Mouse (Mus musculus): Measurements from ENCODE around the gene Madd. TPM values are rescaled to one million over a fixed set of nuclear protein-coding genes. Genes with fewer than 3 reads are reported as not detected.
A peak's percentile ranks its signal among the peaks of the same experiment; 100 is the strongest.

Madd gene
- polyA plus RNA-seq, 1 experiment from 2014 or later, result 64.5 TPM

GRCm38 (mm10) chr2:91202222-91202971, 18.8 kb upstream of the Madd start, which contains the start of the genes Nr1h3 and Acp2:
Nr1h3 (minus strand) TSS chr2:91202834.
Acp2 (plus strand) TSS chr2:91202885.
- WGBS, result 5% methylated on average over 28 of the region's 28 CpGs
- Histone ChIP-seq H3K4me2 (ENCODE audit: low read depth, low read length) (peak within 1 kb of the TSS; percentile 83), H3K27ac (ENCODE audit: low read depth, low read length) (peak within 1 kb of the TSS; percentile 83), H3K27me3 (ENCODE audit: control insufficient read depth, insufficient read depth, low read length) (no peaks in the 10 kb centered on the region), H3K4me3 (ENCODE audit: low read depth, low read length) (peak within 1 kb of the TSS; percentile 83), H3K36me3 (ENCODE audit: control insufficient read depth, insufficient read depth, low read length) (peaks cover 17% of the 10 kb centered on the region), H3K4me1 (ENCODE audit: control insufficient read depth, insufficient read depth, low read length) (peaks cover 20% of the 10 kb centered on the region; the same call in 1 of the 2 replicates), H3K9me3 (ENCODE audit: control insufficient read depth, low read length) (no peaks in the 10 kb centered on the region), H3K9ac (replicated peaks; ENCODE audit: low read depth, low read length) (peak within 1 kb of the TSS; percentile 88)
- peak; percentile 98 for ATAC-seq (ENCODE audit: low read depth)

DNA sequence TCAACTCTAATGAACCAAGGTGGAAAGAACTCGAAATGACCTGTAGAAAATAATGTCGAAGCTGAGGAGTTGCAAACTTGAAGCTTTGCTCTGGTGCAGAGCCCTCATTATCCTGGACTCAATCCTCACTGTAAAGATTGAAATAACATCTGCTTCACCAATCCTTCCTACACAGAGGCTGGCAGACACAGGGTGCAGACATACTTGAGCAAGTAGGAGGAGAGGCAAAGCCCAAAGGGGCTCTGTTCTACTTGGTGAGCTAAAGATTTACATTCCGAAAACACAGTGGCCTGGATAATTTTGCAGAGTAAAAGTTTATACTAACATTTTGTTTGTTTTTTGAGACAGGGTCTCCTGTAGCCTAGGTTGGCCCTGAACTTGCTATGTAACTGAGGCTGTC, 15.3 kb upstream of the Madd start:
- no peak for ATAC-seq (ENCODE audit: low read depth)
- no peaks in the 10 kb centered on the region for H3K9me3 ChIP-seq (ENCODE audit: control insufficient read depth, low read length)

DNA sequence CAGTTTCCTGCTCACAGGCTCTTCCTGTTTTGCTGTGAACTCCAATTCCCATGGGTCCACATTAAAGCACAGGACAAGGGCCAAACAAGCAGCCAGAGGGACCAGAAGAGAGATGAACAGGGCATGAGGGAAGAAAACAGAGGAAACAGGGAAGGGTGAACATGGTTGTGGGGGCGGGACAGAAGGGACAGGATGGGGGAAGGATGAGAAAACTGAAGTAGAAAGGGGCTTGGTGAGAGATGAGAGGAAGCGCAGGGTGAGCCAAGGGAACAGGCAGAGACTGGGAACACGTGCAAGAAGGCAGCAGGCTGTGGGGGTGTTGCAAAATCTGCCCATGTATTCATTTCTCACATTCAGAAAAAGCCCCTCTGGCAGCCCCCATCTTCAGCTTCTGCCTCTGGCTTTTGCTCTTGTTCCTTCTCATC, 13.0 kb upstream of the Madd start:
- Histone ChIP-seq H3K27ac (ENCODE audit: low read depth, low read length) (no peak overlapping the region), H3K4me3 (ENCODE audit: low read depth, low read length) (no peak overlapping the region), H3K9ac (replicated peaks; ENCODE audit: low read depth, low read length) (no peak overlapping the region), H3K4me1 (ENCODE audit: control insufficient read depth, insufficient read depth, low read length) (peaks cover 1% of the 10 kb centered on the region; the same call in 1 of the 2 replicates), H3K27me3 (ENCODE audit: control insufficient read depth, insufficient read depth, low read length) (no peaks in the 10 kb centered on the region), H3K9me3 (ENCODE audit: control insufficient read depth, low read length) (no peaks in the 10 kb centered on the region), H3K4me2 (ENCODE audit: low read depth, low read length) (no peak overlapping the region), H3K36me3 (ENCODE audit: control insufficient read depth, insufficient read depth, low read length) (no peaks in the 10 kb centered on the region)
- ATAC-seq (ENCODE audit: low read depth), result no peak
- 67% methylated on average over 3 of the region's 3 CpGs for WGBS

More for the DNA sequence above, 15.3 kb upstream of the Madd start:
- Histone ChIP-seq H3K4me3 (ENCODE audit: low read depth, low read length) (no peak overlapping the region), H3K9ac (replicated peaks; ENCODE audit: low read depth, low read length) (no peak overlapping the region), H3K27me3 (ENCODE audit: control insufficient read depth, insufficient read depth, low read length) (no peaks in the 10 kb centered on the region), H3K4me2 (ENCODE audit: low read depth, low read length) (no peak overlapping the region), H3K4me1 (ENCODE audit: control insufficient read depth, insufficient read depth, low read length) (peaks cover 12% of the 10 kb centered on the region; the same call in 1 of the 2 replicates), H3K27ac (ENCODE audit: low read depth, low read length) (no peak overlapping the region), H3K36me3 (ENCODE audit: control insufficient read depth, insufficient read depth, low read length) (no peaks in the 10 kb centered on the region)
- WGBS, result 86% methylated on average over 3 of the region's 3 CpGs

DNA sequence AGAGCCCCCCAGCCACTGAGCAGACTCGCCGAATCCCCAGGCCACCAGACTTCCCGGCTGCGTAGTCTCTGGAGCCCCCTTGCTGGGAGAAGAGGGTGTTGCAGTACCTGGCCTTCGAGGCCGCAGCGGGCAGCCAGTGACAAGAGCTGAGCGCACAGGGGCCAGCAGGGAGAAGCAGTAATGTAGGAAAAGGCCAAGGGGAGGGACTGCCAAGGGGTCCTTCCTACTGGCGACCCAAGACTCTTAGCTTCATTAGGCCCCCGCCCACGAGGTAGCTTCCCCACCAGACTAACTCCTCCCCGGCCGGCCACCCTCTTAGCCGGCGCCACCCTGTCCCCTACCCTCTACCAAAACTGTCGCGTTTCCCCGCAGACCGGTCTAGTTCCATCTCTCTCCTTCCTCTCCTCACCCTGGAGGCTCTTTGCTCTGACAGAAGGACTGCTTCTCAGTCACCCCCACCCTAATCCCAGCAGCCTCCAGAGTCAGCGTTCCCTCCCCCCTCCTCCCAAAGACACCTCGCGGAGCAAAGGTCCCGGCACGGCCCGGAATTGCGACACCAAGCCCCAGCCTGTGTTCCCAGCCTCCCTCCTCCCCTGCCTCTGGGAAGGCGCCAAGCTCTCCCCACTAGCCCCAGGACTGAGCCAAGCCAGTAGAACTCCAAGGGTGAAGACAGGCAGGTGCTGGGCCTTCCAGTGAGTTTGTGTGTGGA, 11.1 kb upstream of the Madd start:
- no peaks in the 10 kb centered on the region for H3K4me1 ChIP-seq (ENCODE audit: control insufficient read depth, insufficient read depth, low read length)
- no peaks in the 10 kb centered on the region for H3K27me3 ChIP-seq (ENCODE audit: control insufficient read depth, insufficient read depth, low read length)
- no peaks in the 10 kb centered on the region for H3K9me3 ChIP-seq (ENCODE audit: control insufficient read depth, low read length)
- peak overlapping the region; percentile 20; the same call in 1 of the 2 replicates for H3K4me3 ChIP-seq (ENCODE audit: low read depth, low read length)
- H3K4me2 ChIP-seq (ENCODE audit: low read depth, low read length), result peak overlapping the region; percentile 54
- peak; percentile 82 for ATAC-seq (ENCODE audit: low read depth)
- no peaks in the 10 kb centered on the region for H3K36me3 ChIP-seq (ENCODE audit: control insufficient read depth, insufficient read depth, low read length)
- under 1% methylated on average over 23 of the region's 27 CpGs for WGBS
- H3K27ac ChIP-seq (ENCODE audit: low read depth, low read length), result no peak overlapping the region
- 0 out of 2 replicates have a peak overlapping the region, but pooled peaks have one; percentile 21 for H3K9ac ChIP-seq (replicated peaks; ENCODE audit: low read depth, low read length)

- Histone ChIP-seq H3K9ac (replicated peaks; ENCODE audit: low read depth, low read length) (no peak overlapping the region), H3K36me3 (ENCODE audit: control insufficient read depth, insufficient read depth, low read length) (no peaks in the 10 kb centered on the region), H3K4me1 (ENCODE audit: control insufficient read depth, insufficient read depth, low read length) (no peaks in the 10 kb centered on the region), H3K9me3 (ENCODE audit: control insufficient read depth, low read length) (no peaks in the 10 kb centered on the region), H3K27me3 (ENCODE audit: control insufficient read depth, insufficient read depth, low read length) (no peaks in the 10 kb centered on the region), H3K4me2 (ENCODE audit: low read depth, low read length) (no peak overlapping the region), H3K4me3 (ENCODE audit: low read depth, low read length) (no peak overlapping the region), H3K27ac (ENCODE audit: low read depth, low read length) (no peak overlapping the region)
- ATAC-seq (ENCODE audit: low read depth), result no peak
- 90% methylated on average over 16 of the region's 16 CpGs for WGBS
Measured at GRCm38 (mm10) chr2:91190501-91190900, 6.9 kb upstream of the Madd start.

DNA sequence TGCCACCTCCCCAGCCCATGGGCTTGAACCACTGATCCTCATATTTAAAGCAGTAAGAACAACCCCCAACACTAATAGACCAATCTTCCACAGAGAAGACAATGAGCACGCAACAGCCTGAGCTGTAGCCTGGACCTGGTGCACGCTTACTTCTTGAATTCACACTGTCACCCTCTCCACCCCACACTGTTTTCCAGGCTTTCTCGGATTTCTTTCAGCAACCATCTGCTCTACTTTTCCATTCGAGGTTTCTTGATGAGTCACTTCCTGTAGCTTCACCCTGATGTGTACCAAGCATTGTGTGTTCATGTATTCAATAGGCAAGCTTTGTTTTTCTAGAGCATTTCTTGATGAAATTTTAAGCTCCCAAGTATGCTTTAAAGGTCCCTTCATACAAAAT, 3.8 kb upstream of the Madd start:
- Histone ChIP-seq H3K9me3 (ENCODE audit: control insufficient read depth, low read length) (no peaks in the 10 kb centered on the region), H3K4me2 (ENCODE audit: low read depth, low read length) (no peak overlapping the region), H3K27me3 (ENCODE audit: control insufficient read depth, insufficient read depth, low read length) (no peaks in the 10 kb centered on the region), H3K4me3 (ENCODE audit: low read depth, low read length) (no peak overlapping the region), H3K9ac (replicated peaks; ENCODE audit: low read depth, low read length) (no peak overlapping the region), H3K27ac (ENCODE audit: low read depth, low read length) (no peak overlapping the region), H3K36me3 (ENCODE audit: control insufficient read depth, insufficient read depth, low read length) (no peaks in the 10 kb centered on the region), H3K4me1 (ENCODE audit: control insufficient read depth, insufficient read depth, low read length) (peaks cover 3% of the 10 kb centered on the region; the same call in 1 of the 2 replicates)
- ATAC-seq (ENCODE audit: low read depth), result no peak
- WGBS, result 70% methylated on average over 4 of the region's 4 CpGs

DNA sequence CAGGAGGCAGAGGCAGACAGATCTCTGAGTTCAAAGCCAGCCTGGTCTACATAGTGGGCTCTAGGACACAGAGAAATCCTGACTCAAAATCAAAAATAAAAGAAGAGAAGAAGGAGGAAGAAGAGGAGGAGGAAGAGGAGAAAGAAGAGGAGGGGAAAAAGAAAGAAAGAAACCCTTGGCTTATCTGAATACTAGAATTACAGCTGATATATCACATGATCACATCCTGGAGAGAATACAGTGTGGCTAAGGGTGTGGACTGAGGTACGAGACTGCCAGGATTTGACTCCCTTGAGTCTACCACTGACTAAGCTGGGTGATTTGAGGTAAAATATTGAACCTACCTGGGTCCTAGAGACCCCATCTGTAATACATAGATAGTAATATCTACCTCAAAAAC, 2.6 kb upstream of the Madd start:
- Histone ChIP-seq H3K27ac (ENCODE audit: low read depth, low read length) (no peak overlapping the region), H3K9ac (replicated peaks; ENCODE audit: low read depth, low read length) (no peak overlapping the region), H3K27me3 (ENCODE audit: control insufficient read depth, insufficient read depth, low read length) (no peaks in the 10 kb centered on the region), H3K36me3 (ENCODE audit: control insufficient read depth, insufficient read depth, low read length) (no peaks in the 10 kb centered on the region), H3K4me3 (ENCODE audit: low read depth, low read length) (no peak overlapping the region), H3K4me1 (ENCODE audit: control insufficient read depth, insufficient read depth, low read length) (peaks cover 12% of the 10 kb centered on the region), H3K9me3 (ENCODE audit: control insufficient read depth, low read length) (no peaks in the 10 kb centered on the region), H3K4me2 (ENCODE audit: low read depth, low read length) (no peak overlapping the region)
- 81% methylated on average over 1 of the region's 1 CpGs for WGBS
- ATAC-seq (ENCODE audit: low read depth), result no peak

GRCm38 (mm10) chr2:91183148-91183513, 506 bp downstream of the Madd start:
- Histone ChIP-seq H3K4me3 (ENCODE audit: low read depth, low read length) (peak overlapping the region; percentile 95), H3K9me3 (ENCODE audit: control insufficient read depth, low read length) (no peaks in the 10 kb centered on the region), H3K27ac (ENCODE audit: low read depth, low read length) (peak overlapping the region; percentile 90), H3K27me3 (ENCODE audit: control insufficient read depth, insufficient read depth, low read length) (no peaks in the 10 kb centered on the region), H3K4me1 (ENCODE audit: control insufficient read depth, insufficient read depth, low read length) (peaks cover 20% of the 10 kb centered on the region), H3K4me2 (ENCODE audit: low read depth, low read length) (peak overlapping the region; percentile 81), H3K36me3 (ENCODE audit: control insufficient read depth, insufficient read depth, low read length) (0 out of 2 replicates have a peak, but pooled peaks cover under 1% of the 10 kb centered on the region), H3K9ac (replicated peaks; ENCODE audit: low read depth, low read length) (peak overlapping the region; percentile 86)
- 0% methylated on average over 9 of the region's 9 CpGs for WGBS
- peak; percentile 98 for ATAC-seq (ENCODE audit: low read depth)

Measured in neural tube, embryonic 14.5 days (tissue).